Mouse (Mus musculus): Measurements from ENCODE around the gene Ccl5.
"Not testable (repeated sequence)": the region's sequence is repeated elsewhere in the genome, so short reads cannot be mapped to it uniquely, and the experiment has no call there.

Gene Ccl5

DNA sequence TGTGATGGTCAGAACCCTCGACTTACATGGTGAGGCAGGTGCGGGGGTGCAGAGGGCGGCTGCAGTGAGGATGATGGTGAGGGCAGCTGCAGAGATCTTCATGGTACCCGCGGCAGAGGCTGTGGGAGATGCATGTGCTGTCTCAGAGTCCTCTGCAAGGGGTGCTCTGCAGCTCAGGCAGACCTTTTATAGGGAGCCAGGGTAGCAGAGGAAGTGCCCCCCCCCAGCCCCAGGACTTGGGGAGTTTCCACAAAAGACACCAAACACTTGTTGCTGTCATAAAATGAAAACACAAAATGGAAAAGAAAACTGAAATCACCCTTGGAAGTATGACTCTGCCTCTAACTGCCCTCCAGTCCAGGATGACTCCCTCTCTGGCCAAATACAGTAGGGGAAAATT, at the start of gene Ccl5:
Gene Ccl5, minus strand, starts transcription at position 159 of the 400 bp plus-strand sequence.
- no peak for DNase-seq (ENCODE audit: low spot score)

DNA sequence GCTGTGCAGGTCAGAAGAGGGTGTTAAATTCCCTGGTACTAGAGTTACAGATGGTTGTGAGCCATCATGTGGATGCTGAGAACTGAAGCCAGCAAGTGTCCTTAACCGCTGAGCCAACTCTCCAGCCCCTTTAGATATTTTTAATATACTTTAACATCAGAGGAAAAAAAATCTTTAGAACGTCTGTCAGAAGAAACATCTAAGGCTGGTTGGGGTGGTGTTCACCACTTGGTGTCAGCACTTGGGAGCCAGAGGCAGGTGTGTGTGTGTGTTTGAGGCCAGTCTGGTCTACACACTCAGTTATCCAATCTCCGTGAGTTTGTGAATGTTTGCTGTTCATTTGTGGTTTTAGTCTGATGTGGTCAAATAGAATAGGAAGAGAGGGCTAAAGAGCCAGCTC, 48.7 kb upstream of the Ccl5 start:
- DNase-seq (ENCODE audit: low spot score) = no peak

DNA sequence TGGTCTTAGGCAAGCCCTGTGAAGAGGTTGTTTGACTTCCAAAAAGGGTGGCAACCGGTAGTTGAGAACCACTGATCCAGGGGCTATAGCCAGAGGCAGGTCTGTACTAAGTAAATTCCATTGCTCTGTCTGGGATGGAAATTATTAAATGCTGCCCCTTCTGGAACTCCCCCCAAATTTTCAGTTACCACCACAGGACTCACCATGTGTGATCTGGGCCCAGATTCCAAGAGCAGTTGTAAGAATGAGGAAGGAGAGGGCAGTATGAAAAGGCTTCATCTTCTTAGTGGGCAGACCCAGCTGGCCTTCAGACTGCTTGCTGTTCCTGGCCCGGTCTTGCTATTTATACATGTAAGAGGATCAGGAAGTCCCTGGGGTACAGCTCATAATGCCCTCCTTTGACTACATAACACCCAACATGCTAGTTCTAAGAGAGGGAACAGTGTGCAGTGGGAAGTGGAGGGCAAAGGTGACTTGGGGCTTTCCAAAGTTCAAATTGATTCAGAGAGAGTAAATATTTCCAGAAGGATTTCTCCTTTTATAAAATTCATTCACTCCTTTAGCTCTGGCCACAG, 48.0 kb upstream of the Ccl5 start, which contains the start of gene Ccl9:
Gene Ccl9, minus strand, starts transcription at position 451 of the 575 bp plus-strand sequence.
- no peak for DNase-seq (ENCODE audit: low spot score)

DNA sequence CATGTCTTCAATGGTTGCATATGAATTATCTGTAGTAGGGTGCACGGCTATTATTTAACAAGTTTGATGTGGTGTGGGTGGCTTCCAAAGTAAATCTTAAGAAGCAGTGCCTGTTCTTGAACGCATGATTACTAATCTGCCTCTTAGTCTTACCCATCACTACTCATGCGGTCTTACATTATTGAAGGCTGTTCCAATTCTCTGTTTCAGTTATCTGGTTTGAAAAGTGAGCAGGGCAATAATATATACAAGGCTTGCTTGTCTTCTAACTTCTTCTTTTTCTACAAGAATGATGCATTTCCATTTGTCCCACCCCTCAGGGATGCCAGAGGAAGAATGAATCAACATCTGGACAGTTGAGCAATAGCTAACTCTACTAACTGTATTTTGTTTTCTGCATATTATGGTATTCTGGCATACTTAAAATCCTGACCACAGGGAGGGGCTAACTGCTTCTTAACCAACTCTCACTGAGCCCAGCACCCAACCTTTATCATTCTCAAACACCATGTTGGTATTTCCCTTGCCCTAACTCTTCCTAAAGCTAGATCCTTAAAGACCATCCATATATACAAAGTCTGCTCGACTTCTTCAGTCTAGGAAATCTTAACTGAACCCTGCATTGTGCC, 46.7 kb upstream of the Ccl5 start:
- no peak for DNase-seq (ENCODE audit: low spot score)

DNA sequence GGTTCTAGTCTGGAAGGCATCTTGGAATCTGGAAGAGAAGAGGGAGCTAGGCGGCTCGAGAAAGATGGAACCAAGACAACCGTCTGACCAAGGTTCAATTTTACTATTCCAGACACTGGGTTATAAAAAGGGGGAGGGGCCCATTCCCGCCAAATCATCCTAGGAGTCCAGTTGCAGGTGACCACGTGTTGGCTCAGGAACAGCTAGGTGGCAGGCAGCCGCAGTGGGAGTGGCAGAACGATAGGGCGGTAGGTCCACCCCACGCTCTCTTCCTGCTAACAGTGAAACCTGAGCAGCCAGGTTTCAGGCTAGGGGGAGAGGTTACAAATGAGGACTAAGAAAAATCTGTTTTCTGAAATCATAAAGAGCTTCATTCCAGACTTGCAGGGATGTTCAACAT, 42.5 kb upstream of the Ccl5 start:
- peak; percentile 10 for DNase-seq (ENCODE audit: low spot score)

DNA sequence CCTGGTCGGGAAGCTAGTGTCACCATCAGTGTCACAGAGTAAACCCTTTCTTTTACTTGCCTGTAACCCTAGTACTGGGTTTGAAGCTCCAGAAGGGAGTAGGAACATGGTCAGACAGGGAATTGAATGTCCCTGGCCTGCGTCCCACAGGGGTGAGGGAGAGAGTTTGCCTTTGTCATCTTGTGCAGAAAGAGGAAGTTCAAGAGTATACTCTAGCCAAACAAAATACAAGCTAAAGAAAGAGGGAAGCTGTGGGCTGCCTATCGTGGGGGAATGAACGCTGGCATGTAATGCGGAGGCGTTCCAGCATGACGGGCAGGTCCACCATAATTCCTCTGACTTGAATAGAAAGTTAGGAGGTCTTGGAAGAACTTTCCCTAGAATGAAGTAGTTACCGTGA, 41.9 kb upstream of the Ccl5 start:
- DNase-seq (ENCODE audit: low spot score) = peak; percentile 32

DNA sequence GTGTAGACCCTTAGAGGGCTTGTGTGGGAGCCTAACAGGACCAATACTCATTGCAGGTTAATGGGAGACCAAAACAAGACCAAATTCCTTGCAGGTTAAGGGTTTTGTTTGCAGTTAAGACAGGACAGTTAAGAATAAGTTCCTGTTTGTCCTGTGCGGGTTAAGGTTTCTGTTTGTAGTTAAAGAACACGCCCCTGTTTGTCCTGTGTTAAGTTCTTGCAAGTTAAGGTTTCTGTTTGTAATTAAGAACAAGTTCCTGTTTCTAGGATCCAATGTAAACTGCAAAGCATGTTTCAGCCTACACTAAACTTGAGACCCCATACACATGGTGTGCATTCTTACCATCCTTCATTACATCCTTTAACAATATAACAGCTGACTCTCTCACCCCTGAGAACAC, 39.9 kb upstream of the Ccl5 start:
- no peak for DNase-seq (ENCODE audit: low spot score)

DNA sequence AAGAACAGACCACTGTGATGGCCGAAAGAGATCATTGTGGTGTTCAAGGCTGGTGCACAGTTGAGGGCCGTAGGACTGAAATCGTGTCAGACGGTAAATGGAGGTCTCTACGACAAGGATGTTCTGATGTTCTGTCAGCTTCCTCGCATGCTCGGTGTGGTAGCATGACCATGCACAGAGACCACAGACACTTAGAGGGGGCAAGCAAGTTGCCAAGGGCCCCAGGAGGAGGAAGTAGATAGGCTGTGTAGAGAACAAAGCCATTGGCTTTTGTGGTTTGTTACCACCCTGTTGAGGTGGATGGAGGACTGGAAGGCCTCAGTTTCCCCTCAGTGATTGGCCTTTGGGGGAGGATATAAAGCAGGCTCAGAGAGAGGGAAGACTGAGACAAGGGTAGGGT, 38.9 kb upstream of the Ccl5 start:
- no peak for DNase-seq (ENCODE audit: low spot score)

DNA sequence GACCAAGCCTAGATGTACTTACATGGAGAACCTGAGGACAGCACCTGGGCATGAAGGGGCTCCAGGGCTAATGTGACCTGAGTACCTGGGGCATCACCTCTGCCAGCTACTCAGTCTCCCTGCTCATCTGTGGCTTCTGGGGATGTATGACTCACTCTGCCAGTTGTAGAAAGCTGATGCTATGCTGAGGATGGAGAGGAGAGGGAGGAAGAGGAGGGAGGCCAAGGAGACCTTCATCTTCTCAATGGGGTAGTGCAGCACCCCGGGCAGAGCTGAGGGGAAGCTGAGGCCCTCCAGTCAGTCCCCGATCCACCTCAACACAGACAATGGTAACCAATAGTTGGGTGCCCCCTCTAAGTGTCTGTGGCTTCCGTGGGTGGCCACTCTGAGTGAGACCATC, 38.5 kb upstream of the Ccl5 start:
- DNase-seq (ENCODE audit: low spot score) = no peak

DNA sequence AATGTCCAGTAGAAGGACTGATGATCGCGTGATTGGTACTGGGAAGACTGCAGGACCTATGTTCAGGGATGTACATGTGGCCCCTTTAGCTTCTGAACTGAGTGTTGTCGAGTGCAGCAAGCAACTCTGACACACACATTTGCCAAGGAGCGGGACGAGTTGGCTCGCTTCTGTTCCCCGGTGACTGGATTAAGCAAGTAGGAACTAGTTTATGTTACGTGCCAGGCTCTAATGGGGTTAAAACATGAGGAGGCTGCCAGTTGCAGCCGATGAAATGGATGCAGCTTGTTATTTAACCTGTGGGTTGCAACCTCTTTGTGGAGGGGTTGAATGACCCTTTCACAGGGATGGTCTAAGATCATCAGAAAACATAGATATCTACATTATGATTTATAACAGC, 37.7 kb upstream of the Ccl5 start:
- no peak for DNase-seq (ENCODE audit: low spot score)

DNA sequence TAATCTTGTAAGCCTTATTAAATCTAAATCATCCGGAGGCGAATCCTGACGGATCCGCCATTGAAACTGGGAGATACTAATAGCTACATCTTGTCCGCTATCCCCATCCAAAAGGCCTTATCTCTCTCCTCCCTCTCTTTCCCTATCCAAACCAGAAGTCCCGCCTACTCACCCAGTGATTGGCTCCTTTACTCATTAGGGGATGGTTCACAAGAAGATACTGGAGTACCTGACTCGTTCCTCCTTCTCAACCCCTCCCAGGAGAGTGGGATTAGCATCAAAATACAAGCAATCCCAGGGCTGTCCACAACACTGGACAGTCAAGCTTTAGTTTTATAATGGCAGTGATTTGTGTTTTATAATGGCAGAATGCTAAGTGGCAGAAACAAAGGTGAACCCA, 37.0 kb upstream of the Ccl5 start:
- DNase-seq (ENCODE audit: low spot score) = no peak

DNA sequence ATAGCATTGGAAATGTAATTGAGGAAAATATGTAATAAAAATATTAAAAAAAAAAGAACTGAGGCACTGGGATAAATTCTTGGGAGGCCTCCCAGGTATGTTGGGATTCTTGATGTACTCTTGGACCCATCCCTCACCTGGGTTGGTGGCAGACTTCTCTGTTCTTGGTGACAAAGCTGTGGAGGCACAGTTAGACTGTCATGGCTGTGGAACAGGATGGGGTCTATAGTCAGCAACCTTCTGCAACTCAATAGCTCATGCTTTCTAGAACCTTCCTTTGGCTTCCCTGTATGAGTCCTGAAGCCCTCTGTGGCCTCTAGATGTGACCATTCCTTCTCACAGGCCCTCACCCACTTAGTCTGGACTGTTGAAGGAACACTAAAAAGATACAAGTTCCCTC, 36.3 kb upstream of the Ccl5 start:
- no peak for DNase-seq (ENCODE audit: low spot score)

DNA sequence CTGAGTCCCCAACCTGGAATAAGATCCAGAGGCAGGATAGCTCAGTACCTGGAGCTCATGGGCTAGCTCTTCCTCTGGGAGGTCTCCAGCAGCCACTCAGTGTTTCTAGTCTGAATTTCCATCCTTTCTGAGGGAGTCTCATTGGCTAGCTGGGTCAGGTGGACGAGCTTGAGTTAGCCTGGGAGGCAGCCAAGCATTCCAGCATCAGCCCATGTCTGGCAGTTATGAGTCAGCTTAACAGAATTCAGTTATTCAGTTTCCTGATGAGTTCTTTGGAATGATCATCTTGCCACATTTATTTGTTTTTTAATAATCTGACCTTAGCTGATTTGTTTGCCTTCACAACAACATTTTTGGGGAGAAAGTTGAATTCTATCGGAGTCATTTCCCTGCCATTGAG, 33.4 kb upstream of the Ccl5 start:
- no peak for DNase-seq (ENCODE audit: low spot score)

DNA sequence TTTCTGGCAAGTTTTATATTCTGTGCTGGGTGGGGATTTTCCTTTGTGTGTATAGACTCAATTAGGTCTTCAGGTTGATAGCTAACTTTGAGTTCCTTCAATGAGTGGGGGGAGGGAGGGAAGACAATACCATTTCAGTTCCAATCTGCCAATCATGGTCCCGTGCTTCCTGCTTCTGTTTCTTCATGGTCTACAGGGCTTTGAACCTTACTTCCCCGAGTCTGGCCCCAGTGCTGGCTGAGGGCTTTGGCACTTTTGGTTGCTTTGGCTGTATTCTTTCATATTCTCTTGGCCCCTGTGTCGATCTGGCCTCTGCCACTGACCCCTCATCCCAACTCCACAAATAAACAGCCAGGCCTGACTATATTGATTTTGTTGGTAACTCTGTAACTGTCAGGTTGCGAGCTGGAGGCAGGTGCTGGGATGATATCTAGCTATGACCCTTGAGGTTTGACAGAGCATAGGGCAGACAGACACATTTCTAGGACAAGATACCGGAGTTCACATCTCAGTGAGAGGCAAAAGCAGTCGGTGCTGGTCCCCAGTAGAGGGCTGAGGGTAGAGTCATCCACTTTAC, 32.1 kb upstream of the Ccl5 start:
- no peak for DNase-seq (ENCODE audit: low spot score)

DNA sequence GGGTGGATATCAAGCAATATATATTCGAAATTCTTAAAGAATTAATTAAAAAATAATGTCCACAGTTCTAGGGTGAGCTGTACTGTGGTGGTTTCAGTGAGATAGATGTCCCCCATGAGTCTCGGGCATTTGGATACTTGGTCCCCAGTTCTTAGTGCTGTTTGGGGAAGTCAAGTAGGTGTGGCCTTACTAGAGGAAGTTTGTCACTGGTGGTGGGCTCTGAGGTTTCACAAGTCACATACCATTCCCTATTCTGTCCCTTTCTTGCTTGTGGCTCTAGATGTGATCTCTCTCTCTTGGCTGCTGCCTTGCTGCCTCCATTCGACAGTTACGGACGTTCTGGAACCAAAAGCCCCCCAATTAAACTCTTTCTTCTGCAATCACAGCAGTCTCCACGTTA, 30.1 kb upstream of the Ccl5 start:
- DNase-seq (ENCODE audit: low spot score) = no peak

DNA sequence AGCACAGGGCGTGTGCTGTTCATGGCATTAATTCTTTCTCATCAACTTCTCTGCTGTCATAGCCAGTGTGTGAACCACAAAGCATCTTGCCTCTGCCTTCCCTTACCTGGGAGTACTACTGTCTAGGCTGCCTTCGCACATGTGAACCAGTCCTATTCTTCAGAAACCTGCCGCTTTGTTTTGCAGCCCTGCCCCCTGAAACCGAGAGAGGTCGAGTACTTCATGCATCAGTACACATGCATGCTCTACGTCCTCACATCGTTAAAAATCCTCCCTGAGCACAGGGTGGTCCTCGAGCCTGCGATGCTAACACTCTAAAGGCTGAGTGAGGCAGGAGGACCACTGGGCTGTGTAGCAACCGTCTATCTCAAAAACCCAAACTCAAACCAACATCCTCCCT, 26.8 kb upstream of the Ccl5 start:
- DNase-seq (ENCODE audit: low spot score) = no peak

DNA sequence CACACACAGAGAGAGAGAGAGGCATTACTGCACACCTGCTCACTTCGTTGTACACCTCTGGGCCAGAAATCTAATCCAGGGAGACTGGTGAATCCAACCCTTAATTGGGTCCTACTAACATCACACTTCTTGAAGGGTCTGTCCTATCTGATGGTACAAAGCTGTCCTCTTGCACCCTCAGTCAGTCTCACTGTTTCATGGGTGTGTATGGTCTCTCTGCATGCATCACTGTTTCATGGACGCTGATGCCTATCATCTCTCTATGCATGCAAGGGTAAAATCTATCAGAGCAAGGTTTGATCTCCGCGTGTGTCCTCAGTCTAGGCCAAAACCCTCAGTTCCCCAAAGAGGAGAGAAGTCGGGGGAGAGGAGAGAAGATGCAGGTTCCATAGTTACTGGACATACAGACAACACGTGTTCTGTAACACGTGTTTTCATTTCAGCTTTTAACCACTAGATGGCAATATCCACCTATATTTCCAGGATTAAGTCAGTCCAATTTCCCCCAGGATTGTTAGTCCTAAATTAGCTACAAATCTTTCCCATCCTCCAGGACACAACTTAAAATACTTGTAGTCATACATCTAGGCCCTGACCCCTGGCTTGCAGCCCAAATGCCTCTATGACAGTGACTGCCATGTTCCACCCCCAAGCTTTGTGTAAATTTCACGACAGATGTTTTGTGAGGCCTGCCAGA, 25.9 kb upstream of the Ccl5 start:
- no peak for DNase-seq (ENCODE audit: low spot score)

DNA sequence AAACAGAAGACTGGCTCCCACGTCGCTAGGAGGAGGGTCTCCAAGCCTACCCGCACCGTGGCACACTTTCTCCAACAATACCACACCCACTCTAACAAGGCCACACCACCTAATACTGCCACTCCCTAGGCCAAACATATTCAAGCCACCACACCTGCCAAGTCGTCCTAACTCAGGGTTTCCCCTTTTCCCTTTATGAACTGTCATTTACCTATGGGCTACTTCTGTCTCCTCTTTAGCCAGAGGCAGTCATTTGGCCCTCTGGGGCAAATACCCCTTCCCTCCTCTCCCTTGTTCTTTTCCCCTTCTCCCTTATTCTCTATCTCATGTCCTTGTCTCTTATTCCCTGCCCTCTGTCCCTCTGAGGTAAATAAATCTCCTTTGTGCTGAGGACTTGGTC, 21.4 kb upstream of the Ccl5 start:
- no peak for DNase-seq (ENCODE audit: low spot score)

DNA sequence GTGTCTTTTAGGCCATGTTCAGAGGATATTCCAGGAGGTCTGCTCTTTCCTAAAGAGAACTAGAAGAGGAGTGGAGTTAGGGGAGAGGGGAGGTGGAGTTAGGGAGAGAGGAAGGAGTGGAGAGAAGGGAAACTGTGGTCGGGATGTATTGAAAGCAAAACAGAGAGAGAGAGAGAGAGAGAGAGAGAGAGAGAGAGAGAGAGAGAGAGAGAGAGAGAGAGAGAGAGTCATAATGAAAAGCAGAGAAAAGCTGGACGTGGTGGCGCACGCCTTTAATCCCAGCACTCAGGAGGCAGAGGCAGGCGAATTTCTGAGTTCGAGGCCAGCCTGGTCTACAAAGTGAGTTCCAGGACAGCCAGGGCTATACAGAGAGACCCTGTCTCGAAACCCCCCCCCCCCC, 20.7 kb upstream of the Ccl5 start:
- DNase-seq (ENCODE audit: low spot score) = not testable (repeated sequence)

DNA sequence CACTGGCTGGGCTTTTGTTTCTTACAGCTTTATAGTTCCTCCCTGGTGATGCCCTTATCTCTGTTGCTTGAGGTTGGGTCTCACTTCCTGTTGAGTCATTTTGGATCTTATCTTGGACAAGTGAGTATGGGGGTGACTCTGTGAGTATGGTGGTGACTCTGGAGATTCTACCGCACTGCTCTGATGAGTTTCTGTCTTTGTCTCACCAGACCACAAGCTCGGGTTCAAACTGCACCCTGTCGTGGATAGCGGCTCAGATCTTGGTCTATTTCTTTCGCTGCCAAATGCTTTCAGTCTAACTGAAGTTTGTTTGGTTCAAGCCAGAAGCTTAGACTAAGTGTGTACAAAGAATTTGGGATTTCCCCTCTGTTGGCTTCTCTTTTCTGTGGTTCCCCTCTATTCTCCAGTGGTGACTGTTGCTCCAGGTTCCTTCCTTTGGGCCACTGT, 19.9 kb upstream of the Ccl5 start:
- no peak for DNase-seq (ENCODE audit: low spot score)

DNA sequence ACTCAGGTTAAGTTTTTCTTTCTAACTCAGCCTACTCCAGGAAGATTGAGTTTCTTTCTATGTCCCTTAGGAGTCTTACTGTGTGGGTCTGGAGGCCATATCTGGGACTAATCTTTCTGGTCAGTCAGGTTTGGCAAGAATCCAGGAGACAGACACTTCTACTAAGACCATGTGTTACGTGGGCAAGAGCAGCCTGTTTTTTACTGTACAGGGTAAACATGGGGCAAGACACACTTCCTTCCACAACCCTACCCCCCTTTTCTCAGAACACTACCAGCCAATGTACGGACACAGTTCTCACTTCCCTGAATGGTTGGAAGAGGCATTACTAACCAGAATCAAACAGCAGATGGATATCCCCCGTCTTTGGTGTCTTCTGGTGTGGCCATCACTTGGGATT, 13.9 kb upstream of the Ccl5 start:
- no peak for DNase-seq (ENCODE audit: low spot score)

DNA sequence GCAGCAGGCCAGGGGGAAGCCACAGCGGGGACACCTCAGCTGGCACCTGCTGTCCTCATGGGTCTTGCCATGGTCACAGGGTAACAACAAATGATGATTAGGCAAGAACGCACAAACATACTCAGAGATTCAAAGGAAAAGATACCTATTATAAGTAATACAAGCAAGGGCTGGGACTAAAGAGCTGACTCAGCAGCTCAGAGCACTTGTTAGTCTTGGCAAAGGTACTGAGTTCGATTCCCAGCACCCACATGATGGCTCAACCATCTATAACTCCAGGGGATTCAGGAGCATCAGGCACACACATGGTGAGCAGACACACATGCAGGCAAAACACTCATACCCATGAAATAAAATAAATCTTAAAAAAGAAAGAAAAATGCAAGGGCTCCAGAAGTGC, 11.1 kb upstream of the Ccl5 start:
- no peak for DNase-seq (ENCODE audit: low spot score)

DNA sequence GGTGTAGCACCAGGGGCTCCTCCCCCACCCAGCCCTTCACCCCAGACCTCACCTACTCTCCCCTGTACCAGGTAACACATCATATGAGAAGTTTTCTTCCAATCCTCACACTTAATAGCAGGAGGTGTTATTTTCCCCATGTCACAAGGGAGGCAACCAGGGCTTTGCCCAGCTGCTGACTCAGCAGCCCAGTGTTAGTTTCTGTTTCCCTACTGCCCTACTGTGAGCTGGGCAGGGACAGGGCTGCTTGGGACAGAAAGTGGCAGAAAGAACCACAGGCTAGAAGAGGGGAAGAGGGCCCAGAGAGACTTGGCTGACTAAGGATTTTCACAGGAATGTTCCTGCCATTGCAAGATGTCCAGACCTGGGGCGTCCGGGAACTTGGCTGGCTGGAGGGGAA, 10.6 kb upstream of the Ccl5 start:
- DNase-seq (ENCODE audit: low spot score) = no peak
